Mouse (Mus musculus): Measurements from ENCODE around the gene Bcl2l1. TPM values are rescaled to one million over a fixed set of nuclear protein-coding genes. Genes with fewer than 3 reads are reported as not detected.

Bcl2l1 gene
- total and polyA plus RNA-seq, 3 experiments: 48.1 to 102 (median 51.9) TPM

DNA sequence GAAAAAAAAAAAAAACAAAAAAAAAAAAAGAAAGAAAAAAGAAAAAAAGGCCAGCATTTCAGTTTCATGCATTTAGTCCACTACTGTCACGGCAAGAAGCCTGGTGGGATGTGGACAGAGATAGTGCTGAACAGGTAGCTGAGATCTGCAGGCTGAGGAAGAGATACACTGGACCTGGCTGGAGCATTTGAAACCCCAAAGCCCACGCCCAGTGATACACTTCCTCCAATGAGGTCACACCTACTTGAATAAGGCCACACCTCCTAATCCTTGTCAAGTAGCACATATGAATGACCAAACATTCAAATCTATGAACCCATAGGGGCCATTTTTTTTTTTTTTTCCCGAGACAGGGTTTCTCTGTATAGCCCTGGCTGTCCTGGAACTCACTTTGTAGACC lies 11.2 kb upstream of the Bcl2l1 start:
- intact Hi-C loops (cut with DNase I): no loop called here
- H3K36me3 ChIP-seq (ENCODE audit: control insufficient read depth, insufficient read depth, low read length): no peaks in the 10 kb centered on the region
- 73% methylated on average over 3 of the region's 3 CpGs for WGBS
- no peak for TF ChIP-seq EP300 (IDR thresholded peaks at IDR 0.05; ENCODE audit: insufficient read depth, low read depth, low read length)
- no peak for TF ChIP-seq POLR2A (IDR thresholded peaks at IDR 0.05; ENCODE audit: insufficient read depth, low read depth, low read length)
- no peak for TF ChIP-seq CTCF (IDR thresholded peaks at IDR 0.05)
- no peak overlapping the region for H3K4me3 ChIP-seq
- no peaks in the 10 kb centered on the region for H3K27me3 ChIP-seq (ENCODE audit: control insufficient read depth, insufficient read depth, low read length)
- no peak for DNase-seq
- H3K79me2 ChIP-seq (replicated peaks; ENCODE audit: control insufficient read depth, insufficient read depth, low read length): no peaks in the 10 kb centered on the region
- H3K4me1 ChIP-seq (ENCODE audit: control insufficient read depth, insufficient read depth, low read length): no peaks in the 10 kb centered on the region
- no peak overlapping the region for H3K9ac ChIP-seq (ENCODE audit: low read depth, low read length)
- no peak overlapping the region for H3K27ac ChIP-seq

DNA sequence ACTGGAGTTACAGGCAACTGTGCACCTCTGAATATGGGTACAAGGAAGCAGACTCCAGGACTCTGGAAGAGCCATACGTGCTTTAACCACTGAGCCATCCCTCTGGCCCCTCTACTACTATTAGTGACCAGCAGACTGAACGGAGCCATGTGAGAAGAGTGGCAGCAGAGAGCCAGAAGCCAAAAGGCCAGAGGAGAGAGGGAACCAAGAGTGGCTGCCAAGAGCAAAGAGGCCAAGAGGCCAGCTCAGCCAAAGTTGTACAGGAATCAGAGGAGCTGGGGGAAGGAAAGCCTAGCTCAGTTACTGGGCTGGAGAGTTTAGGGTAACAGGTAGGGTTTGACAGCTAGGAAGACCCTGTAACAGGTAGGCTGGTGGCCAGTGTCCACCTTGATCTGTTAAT lies 7.7 kb upstream of the Bcl2l1 start:
- Histone ChIP-seq H3K27ac (no peak overlapping the region), H3K79me2 (replicated peaks; ENCODE audit: control insufficient read depth, insufficient read depth, low read length) (no peaks in the 10 kb centered on the region), H3K4me1 (ENCODE audit: control insufficient read depth, insufficient read depth, low read length) (no peaks in the 10 kb centered on the region), H3K27me3 (ENCODE audit: control insufficient read depth, insufficient read depth, low read length) (no peaks in the 10 kb centered on the region), H3K9ac (ENCODE audit: low read depth, low read length) (no peak overlapping the region), H3K4me3 (no peak overlapping the region), H3K36me3 (ENCODE audit: control insufficient read depth, insufficient read depth, low read length) (no peaks in the 10 kb centered on the region)
- intact Hi-C loops (cut with DNase I): loop anchor here (10.0 kb wide), 1 partner anchor 224 kb away; no protein-coding TSS in a partner anchor
- WGBS: 37% methylated on average over 2 of the region's 2 CpGs
- TF ChIP-seq POLR2A (IDR thresholded peaks at IDR 0.05; ENCODE audit: insufficient read depth, low read depth, low read length): no peak
- TF ChIP-seq CTCF (IDR thresholded peaks at IDR 0.05): no peak
- TF ChIP-seq EP300 (IDR thresholded peaks at IDR 0.05; ENCODE audit: insufficient read depth, low read depth, low read length): no peak
- DNase-seq: peak in 1 of 2 experiments; percentile 24

DNA sequence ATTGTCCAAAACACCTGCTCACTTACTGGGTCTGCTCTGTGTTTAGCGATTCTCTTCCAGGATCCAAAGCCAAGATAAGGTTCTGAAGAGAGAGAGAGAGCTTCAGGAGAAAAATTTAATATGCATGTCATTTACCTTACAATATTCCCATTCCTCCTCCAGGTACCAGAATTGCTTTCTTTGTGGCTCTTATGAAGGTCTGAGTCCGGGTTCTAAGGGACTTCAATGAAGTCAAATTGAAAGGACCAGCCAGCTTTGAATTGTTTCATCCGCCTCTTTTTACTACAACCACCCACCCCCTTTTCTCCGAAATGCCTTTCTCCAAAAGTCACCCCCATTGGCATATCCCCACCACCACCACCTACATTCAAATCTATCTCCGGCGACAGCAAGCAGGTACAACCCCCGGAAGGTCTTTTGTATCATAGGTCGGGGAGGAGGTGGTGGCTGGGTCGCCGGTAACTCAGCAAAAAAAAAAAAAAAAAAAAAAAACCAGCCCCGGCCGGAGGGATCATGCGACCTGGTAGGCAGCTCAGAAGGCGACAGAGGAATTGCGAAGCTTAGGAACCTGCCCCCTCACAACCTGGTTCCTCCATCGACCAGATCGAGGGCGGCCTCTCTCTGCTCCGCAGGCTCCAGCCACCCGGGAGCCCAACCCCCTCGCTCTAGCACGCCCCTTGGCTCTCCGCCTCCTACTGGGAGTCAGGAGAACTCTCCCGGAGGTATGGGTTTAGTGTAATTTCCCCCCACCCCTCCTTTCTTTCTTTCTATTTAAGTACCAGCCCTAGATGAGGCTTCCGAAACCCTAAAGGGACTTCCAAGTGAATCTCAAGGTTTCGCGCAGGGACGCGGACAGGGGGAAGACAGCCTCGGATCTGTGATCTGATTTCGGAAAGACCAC lies 1.3 kb downstream of the Bcl2l1 start:
- peaks cover 13% of the 10 kb centered on the region for H3K4me1 ChIP-seq (ENCODE audit: control insufficient read depth, insufficient read depth, low read length)
- H3K4me3 ChIP-seq: peak overlapping the region; percentile 82
- TF ChIP-seq EP300 (IDR thresholded peaks at IDR 0.05; ENCODE audit: insufficient read depth, low read depth, low read length) (peak; percentile 77; the same call in 1 of the 2 replicates), POLR2A (IDR thresholded peaks at IDR 0.05; ENCODE audit: insufficient read depth, low read depth, low read length) (peak; percentile 91), CTCF (IDR thresholded peaks at IDR 0.05) (peak; percentile 77)
- H3K9ac ChIP-seq (ENCODE audit: low read depth, low read length): peak overlapping the region; percentile 94
- intact Hi-C loops (cut with DNase I): loop anchor here (1.0 to 10.0 kb wide), 4 partner anchors 45 to 215 kb away; no protein-coding TSS in a partner anchor
- no peaks in the 10 kb centered on the region for H3K27me3 ChIP-seq (ENCODE audit: control insufficient read depth, insufficient read depth, low read length)
- peak overlapping the region; percentile 100 for H3K27ac ChIP-seq
- DNase-seq: peak; percentile 94 to 95
- under 1% methylated on average over 31 of the region's 31 CpGs for WGBS
- peaks cover 25% of the 10 kb centered on the region for H3K36me3 ChIP-seq (ENCODE audit: control insufficient read depth, insufficient read depth, low read length)
- H3K79me2 ChIP-seq (replicated peaks; ENCODE audit: control insufficient read depth, insufficient read depth, low read length): peaks cover 3% of the 10 kb centered on the region

DNA sequence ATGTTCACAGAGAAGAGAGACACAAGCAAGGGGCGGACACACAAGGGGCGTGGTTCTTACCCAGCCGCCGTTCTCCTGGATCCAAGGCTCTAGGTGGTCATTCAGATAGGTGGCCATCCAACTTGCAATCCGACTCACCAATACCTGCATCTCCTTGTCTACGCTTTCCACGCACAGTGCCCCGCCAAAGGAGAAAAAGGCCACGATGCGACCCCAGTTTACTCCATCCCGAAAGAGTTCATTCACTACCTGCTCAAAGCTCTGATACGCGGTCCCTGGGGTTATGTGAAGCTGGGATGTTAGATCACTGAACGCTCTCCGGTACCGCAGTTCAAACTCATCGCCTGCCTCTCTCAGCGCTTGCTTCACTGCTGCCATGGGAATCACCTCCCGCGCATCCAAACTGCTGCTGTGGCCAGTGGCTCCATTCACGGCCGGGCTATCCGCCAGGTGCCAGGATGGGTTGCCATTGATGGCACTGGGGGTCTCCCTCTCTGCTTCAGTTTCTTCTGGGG lies 2.1 kb downstream of the Bcl2l1 start:
- intact Hi-C loops (cut with DNase I): no loop called here
- peak; percentile 57 to 63 for DNase-seq
- H3K9ac ChIP-seq (ENCODE audit: low read depth, low read length): peak overlapping the region; percentile 71
- peak overlapping the region; percentile 82 for H3K4me3 ChIP-seq
- H3K36me3 ChIP-seq (ENCODE audit: control insufficient read depth, insufficient read depth, low read length): peaks cover 33% of the 10 kb centered on the region
- peaks cover 17% of the 10 kb centered on the region for H3K4me1 ChIP-seq (ENCODE audit: control insufficient read depth, insufficient read depth, low read length)
- peak overlapping the region; percentile 100 for H3K27ac ChIP-seq
- peaks cover 3% of the 10 kb centered on the region for H3K79me2 ChIP-seq (replicated peaks; ENCODE audit: control insufficient read depth, insufficient read depth, low read length)
- 31% methylated on average over 23 of the region's 23 CpGs for WGBS
- 0 out of 2 replicates have a peak, but pooled peaks have one; percentile 5 for TF ChIP-seq EP300 (IDR thresholded peaks at IDR 0.05; ENCODE audit: insufficient read depth, low read depth, low read length)
- TF ChIP-seq POLR2A (IDR thresholded peaks at IDR 0.05; ENCODE audit: insufficient read depth, low read depth, low read length): peak; percentile 58
- no peak for TF ChIP-seq CTCF (IDR thresholded peaks at IDR 0.05)
- no peaks in the 10 kb centered on the region for H3K27me3 ChIP-seq (ENCODE audit: control insufficient read depth, insufficient read depth, low read length)

DNA sequence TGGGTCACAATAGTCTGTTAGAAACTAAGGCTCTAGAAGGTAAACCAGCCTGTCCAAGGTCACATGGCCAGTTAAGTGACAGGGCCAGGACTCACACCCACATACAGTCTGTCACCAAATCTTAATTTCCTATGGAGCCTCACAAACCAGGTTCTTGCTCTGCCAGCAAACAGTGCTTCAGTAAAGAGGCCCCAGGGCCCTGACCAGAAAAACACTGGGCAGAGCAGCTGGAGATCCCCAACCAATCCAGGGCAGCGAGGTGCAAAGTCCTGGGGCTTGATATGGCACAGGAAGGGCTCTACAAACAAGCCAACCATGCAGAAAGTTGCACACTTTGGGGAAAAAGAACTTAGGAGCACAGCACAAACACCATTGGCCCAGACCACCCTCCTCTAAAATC lies 3.0 kb downstream of the Bcl2l1 start:
- H3K36me3 ChIP-seq (ENCODE audit: control insufficient read depth, insufficient read depth, low read length): peaks cover 39% of the 10 kb centered on the region
- no peaks in the 10 kb centered on the region for H3K27me3 ChIP-seq (ENCODE audit: control insufficient read depth, insufficient read depth, low read length)
- no peak for TF ChIP-seq CTCF (IDR thresholded peaks at IDR 0.05)
- TF ChIP-seq EP300 (IDR thresholded peaks at IDR 0.05; ENCODE audit: insufficient read depth, low read depth, low read length): no peak
- TF ChIP-seq POLR2A (IDR thresholded peaks at IDR 0.05; ENCODE audit: insufficient read depth, low read depth, low read length): no peak; the same call in 1 of the 2 replicates
- intact Hi-C loops (cut with DNase I): no loop called here
- peaks cover 3% of the 10 kb centered on the region for H3K79me2 ChIP-seq (replicated peaks; ENCODE audit: control insufficient read depth, insufficient read depth, low read length)
- peak overlapping the region; percentile 70 for H3K9ac ChIP-seq (ENCODE audit: low read depth, low read length)
- peak overlapping the region; percentile 100 for H3K27ac ChIP-seq
- peak overlapping the region; percentile 82 for H3K4me3 ChIP-seq
- WGBS: 0% methylated on average over 1 of the region's 1 CpGs
- H3K4me1 ChIP-seq (ENCODE audit: control insufficient read depth, insufficient read depth, low read length): peaks cover 21% of the 10 kb centered on the region
- DNase-seq: peak; percentile 41 to 59
